In the genomic region with DNA sequence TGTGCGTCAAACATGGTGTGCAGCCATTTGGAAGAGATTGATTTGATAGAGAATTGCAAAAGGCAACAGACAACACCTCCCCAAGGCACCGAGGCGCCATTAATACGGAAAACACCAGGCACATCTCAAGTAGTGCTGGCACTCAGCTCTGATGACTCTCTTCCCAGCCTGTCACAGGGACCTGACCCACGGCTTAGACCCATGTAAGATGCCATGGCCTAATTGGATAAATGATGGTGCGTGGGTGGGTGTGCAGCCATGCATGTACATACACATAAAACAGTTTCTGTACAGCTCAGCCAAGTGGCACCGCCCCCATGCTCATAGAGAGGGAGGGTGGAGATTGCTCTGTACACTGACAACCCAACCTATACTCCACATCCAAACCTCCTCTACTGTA, we compare ENCODE assay signal across 10 mouse cellular contexts.
DNase-seq lines count a peak whose midpoint lies in the region; ATAC-seq and TF ChIP-seq lines count a peak whose summit lies in the region.
"Had no signal": no experiment of that assay in that cellular context is flagged by ENCODE, and none has a peak within 500 bp of the region (broad histone marks: within the 10 kb centered on the region; RNA-seq: fewer than 3 reads in every experiment).

No protein-coding gene starts in this region.

- H3K36me3 ChIP-seq in kidney, embryonic 16.5 days (ENCODE audit: insufficient read depth, low read length), result no peaks in the 10 kb centered on the region
- H3K36me3 ChIP-seq in embryonic facial prominence, embryonic 11.5 days (replicated peaks; ENCODE audit: control insufficient read depth, insufficient read depth, low read depth, low read length), result no peaks in the 10 kb centered on the region
- H3K36me3 ChIP-seq in hindbrain, embryonic 16.5 days (ENCODE audit: control insufficient read depth, insufficient read depth, low read length), result no peaks in the 10 kb centered on the region

- ATAC-seq in kidney, embryonic 16.5 days (ENCODE audit: low FRiP score, low TSS enrichment), result peak; percentile 87
- ATAC-seq in embryonic facial prominence, embryonic 11.5 days (replicated peaks; ENCODE audit: insufficient number of reproducible peaks, low FRiP score, low TSS enrichment, low read depth), result 0 out of 2 replicates have a peak, but pooled peaks have one; percentile 50
- peak; percentile 78 for ATAC-seq in hindbrain, embryonic 16.5 days

- H3K9me3 ChIP-seq in kidney, embryonic 16.5 days (ENCODE audit: low read length), result no peaks in the 10 kb centered on the region
- H3K9me3 ChIP-seq in embryonic facial prominence, embryonic 11.5 days (replicated peaks; ENCODE audit: control insufficient read depth, low read length), result no peaks in the 10 kb centered on the region
- H3K9me3 ChIP-seq in hindbrain, embryonic 16.5 days (ENCODE audit: control insufficient read depth, low read length), result no peaks in the 10 kb centered on the region

- intact Hi-C loops in heart, postnatal 25 days (cut with DNase I), result no loop called here
- intact Hi-C loops in gastrocnemius, adult 2 months (cut with DNase I), result no loop called here

- peak overlapping the region; percentile 41 for H3K4me2 ChIP-seq in kidney, embryonic 16.5 days (replicated peaks; ENCODE audit: low read depth, low read length)
- no peak overlapping the region for H3K4me2 ChIP-seq in embryonic facial prominence, embryonic 11.5 days (ENCODE audit: low read depth, low read length)
- peak overlapping the region; percentile 3; the same call in 1 of the 2 replicates for H3K4me2 ChIP-seq in hindbrain, embryonic 16.5 days (ENCODE audit: low read length)

- H3K9ac ChIP-seq in kidney, embryonic 16.5 days (replicated peaks; ENCODE audit: low read length), result no peak overlapping the region
- no peak overlapping the region for H3K9ac ChIP-seq in embryonic facial prominence, embryonic 11.5 days (replicated peaks; ENCODE audit: low read length)
- H3K9ac ChIP-seq in hindbrain, embryonic 16.5 days (ENCODE audit: low read depth, low read length), result no peak overlapping the region

- TF ChIP-seq CTCF in gastrocnemius, adult 2 months (IDR thresholded peaks at IDR 0.05), result no peak

- 32% methylated on average over 7 of the region's 7 CpGs for WGBS in kidney, embryonic 16.5 days
- 77% methylated on average over 7 of the region's 7 CpGs for WGBS in embryonic facial prominence, embryonic 11.5 days
- 34% methylated on average over 7 of the region's 7 CpGs for WGBS in hindbrain, embryonic 16.5 days

- no peak overlapping the region for H3K27ac ChIP-seq in kidney, embryonic 16.5 days (ENCODE audit: low read length)
- no peak overlapping the region for H3K27ac ChIP-seq in embryonic facial prominence, embryonic 11.5 days (replicated peaks; ENCODE audit: low read depth, low read length)
- no peak overlapping the region for H3K27ac ChIP-seq in hindbrain, embryonic 16.5 days (ENCODE audit: low read depth, low read length)
- H3K27ac ChIP-seq in gastrocnemius, adult 2 months, result no peak overlapping the region

- 0 out of 2 replicates have a peak, but pooled peaks cover 11% of the 10 kb centered on the region for H3K4me1 ChIP-seq in kidney, embryonic 16.5 days (ENCODE audit: insufficient read depth, low read length)
- H3K4me1 ChIP-seq in embryonic facial prominence, embryonic 11.5 days (ENCODE audit: control insufficient read depth, insufficient read depth, low read length), result no peaks in the 10 kb centered on the region
- H3K4me1 ChIP-seq in hindbrain, embryonic 16.5 days (ENCODE audit: control insufficient read depth, insufficient read depth, low read depth, low read length), result peaks cover 17% of the 10 kb centered on the region

- DNase-seq in kidney, adult 9 months, result no peak
- DNase-seq in embryonic facial prominence, embryonic 11.5 days (ENCODE audit: low spot score), result no peak
- DNase-seq in retina, embryonic 14.5 days (ENCODE audit: low spot score), result peak; percentile 85
- no peak for DNase-seq in thymus, postnatal 0 days (ENCODE audit: low spot score)
- DNase-seq in heart, postnatal 25 days (ENCODE audit: low spot score), result no peak
- no peak for DNase-seq in gastrocnemius, adult 2 months
- DNase-seq: heart, postnatal 10 days had no signal

- peak overlapping the region; percentile 14 for H3K4me3 ChIP-seq in kidney, embryonic 16.5 days (ENCODE audit: low read length)
- H3K4me3 ChIP-seq in embryonic facial prominence, embryonic 11.5 days (ENCODE audit: low read depth, low read length), result no peak overlapping the region
- no peak overlapping the region for H3K4me3 ChIP-seq in hindbrain, embryonic 16.5 days (ENCODE audit: low read length)
- H3K4me3 ChIP-seq in gastrocnemius, adult 2 months, result no peak overlapping the region

- H3K27me3 ChIP-seq in kidney, embryonic 16.5 days (ENCODE audit: insufficient read depth, low read length), result peaks cover 47% of the 10 kb centered on the region
- H3K27me3 ChIP-seq in embryonic facial prominence, embryonic 11.5 days (ENCODE audit: control insufficient read depth, insufficient read depth, low read length), result no peaks in the 10 kb centered on the region
- H3K27me3 ChIP-seq in hindbrain, embryonic 16.5 days (replicated peaks; ENCODE audit: control insufficient read depth, insufficient read depth, low read length), result no peaks in the 10 kb centered on the region
- H3K27me3 ChIP-seq: CH12.LX had no signal
